Mouse (Mus musculus) limb, embryonic 14.5 days (tissue): ENCODE data around the gene Klf15. TPM values are rescaled to one million over a fixed set of nuclear protein-coding genes. Genes with fewer than 3 reads are reported as not detected.

Experiments used
- ATAC-seq: fragments of 200-750 bp; cut with Nextera tagmentation; 2 replicates; pipeline ENCODE4 v1.8.0; 2017; ENCODE audit warnings: low read depth, moderate number of reproducible peaks, moderate TSS enrichment; ENCODE audit not compliant: low FRiP score
- DNase-seq: peaks from one replicate; pipeline ENCODE4 v3.0.0-alpha.2; 2015; ENCODE audit warnings: low spot score
- H3K27ac ChIP-seq: fragments of 300-500 bp; sonication (generic); replicated peaks from 2 replicates; pipeline ENCODE4 v1.5.1; 2014; ENCODE audit warnings: low read depth, mild to moderate bottlenecking, low read length, moderate library complexity, mixed read lengths
- H3K27me3 ChIP-seq: fragments of 300-500 bp; sonication (generic); 2 replicates; pipeline ENCODE4 v1.6.1; 2014; ENCODE audit warnings: low read length, mixed read lengths; ENCODE audit not compliant: control insufficient read depth, insufficient read depth
- H3K36me3 ChIP-seq: fragments of 300-500 bp; sonication (generic); 2 replicates; pipeline ENCODE4 v1.6.1; 2014; ENCODE audit warnings: mild to moderate bottlenecking, low read length, moderate library complexity, mixed read lengths; ENCODE audit not compliant: control insufficient read depth, insufficient read depth
- H3K4me1 ChIP-seq: fragments of 300-500 bp; sonication (generic); 2 replicates; pipeline ENCODE4 v1.6.1; 2014; ENCODE audit warnings: antibody characterized with exemption, low read length, mixed read lengths; ENCODE audit not compliant: control insufficient read depth, insufficient read depth
- H3K4me2 ChIP-seq: fragments of 300-500 bp; sonication (generic); replicated peaks from 2 replicates; pipeline ENCODE4 v1.6.1; 2014; ENCODE audit warnings: low read depth, mild to moderate bottlenecking, low read length, moderate library complexity; ENCODE audit not compliant: severe bottlenecking
- H3K4me3 ChIP-seq: fragments of 300-500 bp; sonication (generic); replicated peaks from 2 replicates; pipeline ENCODE4 v1.5.1; 2014; ENCODE audit warnings: low read length
- H3K9ac ChIP-seq: fragments of 300-500 bp; sonication (generic); 2 replicates; pipeline ENCODE4 v1.6.1; 2014; ENCODE audit warnings: mild to moderate bottlenecking, low read depth, low read length, moderate library complexity; ENCODE audit not compliant: severe bottlenecking
- H3K9me3 ChIP-seq: fragments of 300-500 bp; sonication (generic); 2 replicates; pipeline ENCODE4 v1.6.1; 2016; ENCODE audit warnings: low read length; ENCODE audit not compliant: control insufficient read depth
- POLR2A ChIP-seq: fragments of 200-500 bp; IDR thresholded peaks from 2 replicates; pipeline ENCODE4 v1.8.0; 2012; ENCODE audit warnings: inconsistent platforms, mild to moderate bottlenecking, moderate library complexity, borderline replicate concordance; ENCODE audit not compliant: insufficient read depth, insufficient read length; ENCODE audit errors: extremely low read depth
- WGBS: fragments of 180-500 bp; shearing (Covaris S2); extraction: QIAGEN DNeasy Blood & Tissue Kit; methylation state at CpG from one replicate; pipeline ENCODE4 v1.1.7; 2014; 5-methylcytosine and 5-hydroxymethylcytosine counted together
- polyA plus RNA-seq, 2 experiments: library from polyadenylated mRNA; depleted of rRNA in 1 of 2; stranded (reverse) in 1 of 2; unstranded in 1 of 2; fragments of >200 nt; fragmentation: Nextera tagmentation in 1 of 2; extraction: Ambion mirVana in 1 of 2; gene quantifications; 2 replicates each; pipeline versions ENCODE4 v1.2.1 to v1.2.3; 2012 to 2014

Klf15 gene
- polyA plus RNA-seq, 2 experiments = 5.3 to 7.0 TPM

GRCm38 (mm10) chr6:90473630-90474360 is 11.4 kb downstream of the Klf15 start:
- H3K9ac ChIP-seq = no peak overlapping the region
- H3K27ac ChIP-seq = no peak overlapping the region
- no peaks in the 10 kb centered on the region for H3K27me3 ChIP-seq
- no peak overlapping the region for H3K4me3 ChIP-seq
- DNase-seq = no peak
- 94% methylated on average over 24 of the region's 24 CpGs for WGBS
- H3K4me2 ChIP-seq = no peak overlapping the region
- ATAC-seq = no peak
- peaks cover 9% of the 10 kb centered on the region for H3K4me1 ChIP-seq
- H3K9me3 ChIP-seq = no peaks in the 10 kb centered on the region
- H3K36me3 ChIP-seq = no peaks in the 10 kb centered on the region
- TF ChIP-seq POLR2A = no peak

GRCm38 (mm10) chr6:90474361-90474750 is 12.0 kb downstream of the Klf15 start:
- H3K36me3 ChIP-seq = no peaks in the 10 kb centered on the region
- no peaks in the 10 kb centered on the region for H3K27me3 ChIP-seq
- no peak for TF ChIP-seq POLR2A
- no peak overlapping the region for H3K9ac ChIP-seq
- H3K4me3 ChIP-seq = no peak overlapping the region
- peaks cover 9% of the 10 kb centered on the region for H3K4me1 ChIP-seq
- H3K27ac ChIP-seq = no peak overlapping the region
- no peak for ATAC-seq
- no peaks in the 10 kb centered on the region for H3K9me3 ChIP-seq
- no peak overlapping the region for H3K4me2 ChIP-seq
- WGBS = 83% methylated on average over 3 of the region's 3 CpGs
- DNase-seq = no peak

GRCm38 (mm10) chr6:90475176-90475853 is 12.9 kb downstream of the Klf15 start:
- H3K36me3 ChIP-seq = no peaks in the 10 kb centered on the region
- no peak overlapping the region for H3K27ac ChIP-seq
- H3K4me3 ChIP-seq = no peak overlapping the region
- 80% methylated on average over 4 of the region's 4 CpGs for WGBS
- ATAC-seq (no peak), DNase-seq (no peak)
- peaks cover 9% of the 10 kb centered on the region for H3K4me1 ChIP-seq
- H3K4me2 ChIP-seq = no peak overlapping the region
- H3K27me3 ChIP-seq = no peaks in the 10 kb centered on the region
- H3K9me3 ChIP-seq = no peaks in the 10 kb centered on the region
- TF ChIP-seq POLR2A = no peak
- H3K9ac ChIP-seq = no peak overlapping the region

- no peak for TF ChIP-seq POLR2A
- DNase-seq (no peak), ATAC-seq (no peak)
- Histone ChIP-seq H3K4me3 (no peak overlapping the region), H3K4me1 (peaks cover 6% of the 10 kb centered on the region), H3K9me3 (no peaks in the 10 kb centered on the region), H3K36me3 (no peaks in the 10 kb centered on the region), H3K9ac (no peak overlapping the region), H3K27me3 (no peaks in the 10 kb centered on the region), H3K27ac (no peak overlapping the region), H3K4me2 (no peak overlapping the region)
- 80% methylated on average over 3 of the region's 3 CpGs for WGBS
Observed at GRCm38 (mm10) chr6:90475854-90476212, 13.5 kb downstream of the Klf15 start.

- no peaks in the 10 kb centered on the region for H3K9me3 ChIP-seq
- no peaks in the 10 kb centered on the region for H3K27me3 ChIP-seq
- no peak overlapping the region for H3K9ac ChIP-seq
- H3K4me2 ChIP-seq = no peak overlapping the region
- TF ChIP-seq POLR2A = no peak
- WGBS = 53% methylated on average over 14 of the region's 14 CpGs
- ATAC-seq (peak; percentile 39; the same call in 1 of the 2 replicates), DNase-seq (peak; percentile 45)
- H3K4me1 ChIP-seq = no peaks in the 10 kb centered on the region
- H3K36me3 ChIP-seq = no peaks in the 10 kb centered on the region
- no peak overlapping the region for H3K4me3 ChIP-seq
- no peak overlapping the region for H3K27ac ChIP-seq
Observed at GRCm38 (mm10) chr6:90476941-90477518, 14.7 kb downstream of the Klf15 start.
